8 mouse cellular contexts compared by ENCODE assay signal in the genomic region with DNA sequence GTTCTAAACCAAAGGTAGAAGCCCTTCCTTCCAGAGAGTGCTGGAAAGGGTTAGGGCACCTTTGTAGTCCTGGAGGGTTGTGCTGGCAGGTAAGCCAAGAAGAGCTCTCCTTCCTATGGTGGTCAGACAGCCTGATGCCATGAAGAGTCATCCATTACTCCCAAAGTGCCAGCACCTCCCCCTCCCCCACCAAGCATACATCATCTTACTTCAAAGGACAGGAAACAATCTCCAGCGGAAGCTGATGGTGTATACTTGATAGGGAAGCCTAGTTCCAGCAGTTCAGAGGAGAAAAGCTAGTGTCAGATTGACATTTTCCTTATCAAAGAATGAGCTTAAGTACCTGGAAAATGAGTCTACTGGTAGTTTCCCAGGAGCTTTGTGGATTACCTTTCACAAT. TPM values are rescaled to one million over a fixed set of nuclear protein-coding genes. Genes with fewer than 3 reads are reported as not detected.
DNase-seq lines count a peak whose midpoint lies in the region; ATAC-seq and TF ChIP-seq lines count a peak whose summit lies in the region.

No protein-coding gene starts in this region.

- DNase-seq in kidney, adult 11 months: peak; percentile 9
- no peak for DNase-seq in kidney, adult 9 months
- DNase-seq in kidney, postnatal 14 days: peak; percentile 17
- DNase-seq in midbrain, postnatal 0 days (ENCODE audit: low spot score): no peak
- DNase-seq in layer of hippocampus, adult 9-10 months (ENCODE audit: low spot score): no peak
- no peak for DNase-seq in cerebellum, postnatal 14 days
- DNase-seq in urinary bladder, adult 18-20 months (ENCODE audit: low spot score in 2 of 2): no peak

- peaks cover 5% of the 10 kb centered on the region; the same call in 1 of the 2 replicates for H3K4me1 ChIP-seq in embryonic fibroblast, embryonic 13.5 days (ENCODE audit: control insufficient read depth, insufficient read depth, low read length)
- peaks cover 21% of the 10 kb centered on the region; the same call in 1 of the 2 replicates for H3K4me1 ChIP-seq in midbrain, postnatal 0 days (ENCODE audit: insufficient read depth, low read length)

- H3K4me2 ChIP-seq in midbrain, postnatal 0 days (ENCODE audit: low read depth, low read length, poor library complexity, severe bottlenecking): peak overlapping the region; percentile 23; the same call in 1 of the 2 replicates

- no peak for TF ChIP-seq POLR2A in embryonic fibroblast, embryonic 13.5 days (IDR thresholded peaks at IDR 0.05; ENCODE audit: low read depth, low read length)

- no peak for ATAC-seq in midbrain, postnatal 0 days (ENCODE audit: low FRiP score)

- no peak overlapping the region for H3K27ac ChIP-seq in embryonic fibroblast, embryonic 13.5 days (ENCODE audit: insufficient read depth, low read length)
- H3K27ac ChIP-seq in midbrain, postnatal 0 days (ENCODE audit: low read depth, low read length): no peak overlapping the region

- peak overlapping the region; percentile 33 for H3K4me3 ChIP-seq in embryonic fibroblast, embryonic 13.5 days (ENCODE audit: insufficient read depth, low read length)
- H3K4me3 ChIP-seq in midbrain, postnatal 0 days (ENCODE audit: low read depth, low read length): peak overlapping the region; percentile 1; the same call in 1 of the 2 replicates

- TF ChIP-seq CTCF in embryonic fibroblast, embryonic 13.5 days (IDR thresholded peaks at IDR 0.05; ENCODE audit: borderline replicate concordance, insufficient read depth, low read length): no peak
- TF ChIP-seq CTCF in midbrain, postnatal 0 days (IDR thresholded peaks at IDR 0.05): no peak

- peaks cover 20% of the 10 kb centered on the region for H3K36me3 ChIP-seq in midbrain, postnatal 0 days (ENCODE audit: insufficient read depth, low read length)

- no peak overlapping the region for H3K9ac ChIP-seq in midbrain, postnatal 0 days (replicated peaks; ENCODE audit: low read length, poor library complexity, severe bottlenecking)

- H3K9me3 ChIP-seq in midbrain, postnatal 0 days (ENCODE audit: low read length): no peaks in the 10 kb centered on the region

- H3K27me3 ChIP-seq in midbrain, postnatal 0 days (ENCODE audit: insufficient read depth, low read length): no peaks in the 10 kb centered on the region

- whole genome bisulfite sequencing in midbrain, postnatal 0 days: 38% methylated on average over 1 of the region's 1 CpGs

RNA-seq across cellular contexts. Expression of gene Epm2aip1, which starts 3.4 kb away (rescaled TPM):
- polyA plus RNA-seq in embryonic fibroblast, embryonic 13.5 days (2011; ENCODE audit: insufficient read length, low read depth, missing spikeins): 33.9 and 36.6 TPM in 2 replicates
- total RNA-seq in midbrain, postnatal 0 days (2014; rRNA removed): 95.1 and 127 TPM in 2 replicates
- polyA plus RNA-seq in midbrain, postnatal 0 days (2015; fragmentation: Nextera tagmentation; extraction: Ambion mirVana): 41.1 and 46.6 TPM in 2 replicates

RNA-seq across cellular contexts. Expression of gene Mlh1, which starts 3.6 kb away (rescaled TPM):
- 41.3 and 44.4 TPM in 2 replicates for polyA plus RNA-seq in embryonic fibroblast, embryonic 13.5 days (2011; ENCODE audit: insufficient read length, low read depth, missing spikeins)
- 12.6 and 19.6 TPM in 2 replicates for total RNA-seq in midbrain, postnatal 0 days (2014; rRNA removed)
- polyA plus RNA-seq in midbrain, postnatal 0 days (2015; fragmentation: Nextera tagmentation; extraction: Ambion mirVana): 20.4 and 20.6 TPM in 2 replicates

RNA-seq across cellular contexts. Expression of gene Trank1, which starts 36.4 kb away (rescaled TPM):
- not detected in 2 replicates for polyA plus RNA-seq in embryonic fibroblast, embryonic 13.5 days (2011; ENCODE audit: insufficient read length, low read depth, missing spikeins)
- 55.7 and 103 TPM in 2 replicates for total RNA-seq in midbrain, postnatal 0 days (2014; rRNA removed)
- 17.6 and 21.9 TPM in 2 replicates for polyA plus RNA-seq in midbrain, postnatal 0 days (2015; fragmentation: Nextera tagmentation; extraction: Ambion mirVana)

Comparison
In these comparisons a context has a peak if more than half of its experiments do, and no peak if none do; other contexts are left out.
1. DNase-seq: peak in kidney, adult 11 months (single experiment) and kidney, postnatal 14 days (single experiment); none in kidney, adult 9 months (single experiment), midbrain, postnatal 0 days (single experiment), layer of hippocampus, adult 9-10 months (single experiment), cerebellum, postnatal 14 days (0 of 2) and urinary bladder, adult 18-20 months (0 of 2).
2. RNA of gene Trank1, which starts 36.4 kb away (polyA plus RNA-seq): 17.6 to 21.9 TPM in midbrain, postnatal 0 days; not detected in embryonic fibroblast, embryonic 13.5 days; every median in the first group is over 10 times any median in the second.